Mouse (Mus musculus): Measurements from ENCODE around the gene Fam25c. TPM values are rescaled to one million over a fixed set of nuclear protein-coding genes. Genes with fewer than 3 reads are reported as not detected.

The Fam25c gene
- not detected for polyA plus RNA-seq (2014; fragmentation: Illumina TruSeq; extraction: RNeasy Lipid Tissue Mini Kit (QIAGEN cat#74804); ENCODE audit: low read depth, low replicate concordance)

GRCm38 (mm10) chr14:34355301-34355700 is at the start of gene Fam25c:
Fam25c (minus strand) TSS chr14:34355433.

DNA sequence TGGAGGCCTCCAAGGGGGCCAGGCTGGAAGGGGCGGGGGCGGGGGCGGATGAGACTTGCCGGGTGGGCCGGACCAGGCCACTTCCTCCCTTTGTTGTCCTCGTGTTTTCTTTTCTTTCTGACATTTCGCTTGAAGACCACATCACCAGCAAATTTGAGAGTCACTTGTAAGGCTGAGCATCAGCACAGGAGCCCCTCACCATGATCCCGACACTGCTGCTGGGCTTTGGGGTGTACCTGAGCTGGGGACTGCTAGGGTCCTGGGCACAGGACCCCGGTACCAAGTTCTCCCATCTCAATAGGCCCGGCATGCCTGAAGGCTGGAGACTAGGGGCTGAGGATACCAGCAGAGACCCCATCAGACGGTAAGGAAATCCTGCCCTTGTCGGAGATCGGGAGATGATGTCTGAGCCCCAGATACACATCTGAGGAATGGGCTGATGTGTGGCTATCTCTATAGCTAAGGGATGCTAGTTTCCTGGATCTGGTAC is 20.2 kb upstream of the Fam25c start, which contains the start of gene Mmrn2:
Mmrn2 (plus strand) TSS at position 51 of the 490 bp plus-strand sequence.

GRCm38 (mm10) chr14:34374577-34374976 is 19.3 kb upstream of the Fam25c start, which contains the start of gene Sncg:
Sncg (minus strand) TSS chr14:34374789.

DNA sequence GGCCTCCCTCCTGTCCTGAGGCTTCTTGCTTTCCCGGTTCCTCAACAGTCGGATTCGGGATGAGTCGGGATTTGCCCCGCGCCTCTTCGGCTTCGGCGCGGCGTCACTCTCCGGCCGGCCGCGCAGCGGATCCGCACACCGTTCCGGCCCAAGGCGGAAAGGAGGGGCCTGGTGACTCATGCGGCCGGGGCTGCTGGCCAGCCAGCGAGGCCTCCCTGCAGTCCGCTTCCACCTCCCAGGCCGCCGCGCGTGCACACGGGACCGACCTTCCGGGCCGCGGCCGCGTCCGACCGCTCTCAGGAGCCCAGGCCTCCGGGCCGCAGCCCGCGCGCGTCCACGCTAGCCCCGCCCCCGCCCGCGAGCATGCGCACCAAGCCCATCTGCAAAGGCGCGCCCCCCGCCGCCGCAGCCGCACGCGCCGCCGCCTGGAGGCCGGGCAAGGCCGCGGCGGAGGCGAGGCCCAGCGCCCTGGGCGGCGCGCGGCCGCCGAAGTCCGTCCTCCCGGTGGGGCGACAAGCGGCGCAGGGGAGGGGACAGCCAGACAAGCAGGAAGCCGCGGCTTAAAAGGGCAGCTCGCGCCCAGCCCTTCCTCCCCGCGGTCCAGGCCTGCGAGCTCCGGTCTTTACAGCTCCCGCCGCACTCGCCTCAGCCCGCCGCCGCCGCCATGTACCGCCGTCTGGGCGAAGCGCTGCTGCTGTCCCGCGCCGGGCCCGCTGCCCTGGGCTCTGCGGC is 44.8 kb downstream of the Fam25c start, which contains the start of the genes Shld2 and Glud1:
Shld2 (minus strand) TSS at position 260 of the 732 bp plus-strand sequence.
Glud1 (plus strand) TSS at position 494 of the 732 bp plus-strand sequence.

Other genes with a start within 250 kb of the Fam25c start
- gene Npy4r, start 202.9 kb downstream of the Fam25c start, polyA plus RNA-seq (2014; fragmentation: Illumina TruSeq; extraction: RNeasy Lipid Tissue Mini Kit (QIAGEN cat#74804); ENCODE audit: low read depth, low replicate concordance) = not detected
- gene Gprin2, start 153.8 kb downstream of the Fam25c start, polyA plus RNA-seq (2014; fragmentation: Illumina TruSeq; extraction: RNeasy Lipid Tissue Mini Kit (QIAGEN cat#74804); ENCODE audit: low read depth, low replicate concordance) = 0.65 TPM
- 2.7 TPM for gene Syt15, start 135.8 kb downstream of the Fam25c start, polyA plus RNA-seq (2014; fragmentation: Illumina TruSeq; extraction: RNeasy Lipid Tissue Mini Kit (QIAGEN cat#74804); ENCODE audit: low read depth, low replicate concordance)
- 8.5 TPM for gene Shld2, start 44.9 kb downstream of the Fam25c start, polyA plus RNA-seq (2014; fragmentation: Illumina TruSeq; extraction: RNeasy Lipid Tissue Mini Kit (QIAGEN cat#74804); ENCODE audit: low read depth, low replicate concordance)
- 128 TPM for gene Glud1, start 44.7 kb downstream of the Fam25c start, polyA plus RNA-seq (2014; fragmentation: Illumina TruSeq; extraction: RNeasy Lipid Tissue Mini Kit (QIAGEN cat#74804); ENCODE audit: low read depth, low replicate concordance)
- 744 TPM for gene Sncg, start 19.4 kb upstream of the Fam25c start, polyA plus RNA-seq (2014; fragmentation: Illumina TruSeq; extraction: RNeasy Lipid Tissue Mini Kit (QIAGEN cat#74804); ENCODE audit: low read depth, low replicate concordance)
- 17.7 TPM for gene Mmrn2, start 20.0 kb upstream of the Fam25c start, polyA plus RNA-seq (2014; fragmentation: Illumina TruSeq; extraction: RNeasy Lipid Tissue Mini Kit (QIAGEN cat#74804); ENCODE audit: low read depth, low replicate concordance)
- gene Bmpr1a, start 147.9 kb upstream of the Fam25c start, polyA plus RNA-seq (2014; fragmentation: Illumina TruSeq; extraction: RNeasy Lipid Tissue Mini Kit (QIAGEN cat#74804); ENCODE audit: low read depth, low replicate concordance) = 35.4 TPM
- 0.45 TPM for gene 9230112D13Rik, start 167.4 kb upstream of the Fam25c start, polyA plus RNA-seq (2014; fragmentation: Illumina TruSeq; extraction: RNeasy Lipid Tissue Mini Kit (QIAGEN cat#74804); ENCODE audit: low read depth, low replicate concordance)
- gene Ldb3, start 233.2 kb upstream of the Fam25c start, polyA plus RNA-seq (2014; fragmentation: Illumina TruSeq; extraction: RNeasy Lipid Tissue Mini Kit (QIAGEN cat#74804); ENCODE audit: low read depth, low replicate concordance) = 2.4 TPM
- not detected for gene Opn4, start 244.7 kb upstream of the Fam25c start, polyA plus RNA-seq (2014; fragmentation: Illumina TruSeq; extraction: RNeasy Lipid Tissue Mini Kit (QIAGEN cat#74804); ENCODE audit: low read depth, low replicate concordance)